Mouse (Mus musculus) C2C12 (cell line): ENCODE data around the gene Ndufa5.

Source experiments
- CEBPB ChIP-seq: IDR thresholded peaks from one replicate; pipeline ENCODE4 v1.6.1; 2011; ENCODE audit warnings: low read depth, mild to moderate bottlenecking, control low read depth, moderate library complexity
- CTCF ChIP-seq: IDR thresholded peaks from one replicate; pipeline ENCODE4 v1.5.1; 2011; ENCODE audit not compliant: control insufficient read depth, insufficient read depth, insufficient read length
- FOSL1 ChIP-seq: IDR thresholded peaks from one replicate; pipeline ENCODE4 v1.8.0; 2011; ENCODE audit warnings: mild to moderate bottlenecking, low read length; ENCODE audit not compliant: poor library complexity, insufficient read depth, severe bottlenecking
- MAX ChIP-seq: IDR thresholded peaks from one replicate; pipeline ENCODE4 v1.6.1; 2011; ENCODE audit warnings: mild to moderate bottlenecking, control low read depth
- MYOD1 ChIP-seq: IDR thresholded peaks from one replicate; pipeline ENCODE4 v1.6.1; 2011; ENCODE audit warnings: low read depth; ENCODE audit not compliant: control insufficient read depth, insufficient read length
- MYOG ChIP-seq: IDR thresholded peaks from one replicate; pipeline ENCODE4 v1.6.1; 2011; ENCODE audit not compliant: control insufficient read depth, insufficient read length; ENCODE audit errors: extremely low read depth
- USF1 ChIP-seq: IDR thresholded peaks from one replicate; pipeline ENCODE4 v1.6.1; 2011; ENCODE audit warnings: low read depth, mild to moderate bottlenecking, control low read depth, moderate library complexity

DNA sequence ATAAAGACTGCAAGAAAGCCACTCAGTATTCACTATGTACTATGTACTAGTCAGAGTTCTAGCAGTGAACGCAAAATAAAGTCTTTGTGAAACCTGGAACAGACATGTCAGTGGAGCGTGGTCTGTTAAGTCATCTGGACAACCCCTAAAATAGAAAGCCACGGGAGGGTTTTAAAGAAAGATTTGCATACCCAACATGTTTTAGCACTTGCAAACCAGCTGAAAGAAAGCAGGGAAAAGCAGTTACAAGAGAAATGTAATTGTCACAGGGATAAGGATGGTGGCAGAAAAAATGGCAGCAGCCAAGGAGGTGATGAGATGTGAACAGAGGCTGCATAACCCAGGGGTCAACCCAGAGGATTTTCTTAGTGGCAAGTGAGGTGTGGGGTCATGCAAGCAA, 2.1 kb downstream of the Ndufa5 start:
- TF ChIP-seq MYOG, result no peak
- no peak for TF ChIP-seq CTCF
- TF ChIP-seq USF1, result no peak
- no peak for TF ChIP-seq MAX
- no peak for TF ChIP-seq FOSL1
- no peak for TF ChIP-seq CEBPB
- no peak for TF ChIP-seq MYOD1
